Mouse (Mus musculus): ENCODE measurements at regions not wholly inside any gene's neighbourhood (a gene's known extent, or its start where the extent isn't known, plus 50 kb on each side); places are given as distances from the start of the nearest gene placed in this dataset.
"Not testable (repeated sequence)": the region's sequence is repeated elsewhere in the genome, so short reads cannot be mapped to it uniquely, and the experiment has no call there.

- Histone ChIP-seq H3K9ac (no peak overlapping the region), H3K4me1 (replicated peaks) (no peaks in the 10 kb centered on the region), H3K36me3 (replicated peaks) (no peaks in the 10 kb centered on the region), H3K9me3 (replicated peaks) (no peaks in the 10 kb centered on the region), H3K27ac (replicated peaks) (no peak overlapping the region), H3K4me2 (no peak overlapping the region), H3K4me3 (replicated peaks) (no peak overlapping the region), H3K27me3 (no peaks in the 10 kb centered on the region)
- no peak for ATAC-seq (ENCODE audit: insufficient read depth)
- 71% methylated on average over 5 of the region's 5 CpGs for WGBS (ENCODE audit: insufficient replicate concordance)
Measured at GRCm38 (mm10) chr1:41908808-41909110, 786.8 kb upstream of the Pou3f3 start.

GRCm38 (mm10) chr1:41909799-41910198, 785.8 kb upstream of the Pou3f3 start:
- no peaks in the 10 kb centered on the region for H3K27me3 ChIP-seq
- no peak overlapping the region for H3K9ac ChIP-seq
- no peaks in the 10 kb centered on the region for H3K36me3 ChIP-seq (replicated peaks)
- H3K4me1 ChIP-seq (replicated peaks), result no peaks in the 10 kb centered on the region
- 52% methylated on average over 5 of the region's 5 CpGs for WGBS (ENCODE audit: insufficient replicate concordance)
- H3K4me2 ChIP-seq, result no peak overlapping the region
- no peaks in the 10 kb centered on the region for H3K9me3 ChIP-seq (replicated peaks)
- H3K27ac ChIP-seq (replicated peaks), result no peak overlapping the region
- no peak for ATAC-seq (ENCODE audit: insufficient read depth)
- H3K4me3 ChIP-seq (replicated peaks), result no peak overlapping the region

- 64% methylated on average over 4 of the region's 4 CpGs for whole genome bisulfite sequencing (ENCODE audit: insufficient replicate concordance)
Measured at GRCm38 (mm10) chr1:41916730-41917347, 778.7 kb upstream of the Pou3f3 start.

DNA sequence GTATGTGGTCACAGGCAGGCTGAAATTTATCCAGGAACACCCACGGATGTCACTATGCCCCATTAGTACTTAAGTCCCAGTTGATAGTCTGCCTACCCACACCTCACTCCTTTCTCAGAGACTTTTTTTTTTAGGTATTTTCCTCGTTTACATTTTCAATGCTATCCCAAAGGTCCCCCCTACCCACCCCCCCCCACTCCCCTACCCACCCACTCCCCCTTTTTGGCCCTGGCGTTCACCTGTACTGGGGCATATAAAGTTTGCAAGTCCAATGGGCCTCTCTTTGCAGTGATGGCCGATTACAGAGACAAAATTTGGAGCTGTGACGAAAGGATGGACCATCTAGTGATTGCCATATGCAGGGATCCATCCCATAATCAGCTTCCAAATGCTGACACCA, 777.8 kb upstream of the Pou3f3 start:
- H3K27ac ChIP-seq (replicated peaks); ATAC-seq (ENCODE audit: insufficient read depth); H3K9me3 ChIP-seq (replicated peaks): not testable (repeated sequence)

More at GRCm38 (mm10) chr1:41916730-41917347, 778.7 kb upstream of the Pou3f3 start:
- H3K4me1 ChIP-seq (replicated peaks), result no peaks in the 10 kb centered on the region
- no peak overlapping the region for H3K27ac ChIP-seq (replicated peaks)
- H3K27me3 ChIP-seq, result no peaks in the 10 kb centered on the region
- no peak overlapping the region for H3K4me2 ChIP-seq
- no peak overlapping the region for H3K4me3 ChIP-seq (replicated peaks)
- no peaks in the 10 kb centered on the region for H3K9me3 ChIP-seq (replicated peaks)
- no peaks in the 10 kb centered on the region for H3K36me3 ChIP-seq (replicated peaks)
- H3K9ac ChIP-seq, result no peak overlapping the region
- ATAC-seq (ENCODE audit: insufficient read depth), result no peak

DNA sequence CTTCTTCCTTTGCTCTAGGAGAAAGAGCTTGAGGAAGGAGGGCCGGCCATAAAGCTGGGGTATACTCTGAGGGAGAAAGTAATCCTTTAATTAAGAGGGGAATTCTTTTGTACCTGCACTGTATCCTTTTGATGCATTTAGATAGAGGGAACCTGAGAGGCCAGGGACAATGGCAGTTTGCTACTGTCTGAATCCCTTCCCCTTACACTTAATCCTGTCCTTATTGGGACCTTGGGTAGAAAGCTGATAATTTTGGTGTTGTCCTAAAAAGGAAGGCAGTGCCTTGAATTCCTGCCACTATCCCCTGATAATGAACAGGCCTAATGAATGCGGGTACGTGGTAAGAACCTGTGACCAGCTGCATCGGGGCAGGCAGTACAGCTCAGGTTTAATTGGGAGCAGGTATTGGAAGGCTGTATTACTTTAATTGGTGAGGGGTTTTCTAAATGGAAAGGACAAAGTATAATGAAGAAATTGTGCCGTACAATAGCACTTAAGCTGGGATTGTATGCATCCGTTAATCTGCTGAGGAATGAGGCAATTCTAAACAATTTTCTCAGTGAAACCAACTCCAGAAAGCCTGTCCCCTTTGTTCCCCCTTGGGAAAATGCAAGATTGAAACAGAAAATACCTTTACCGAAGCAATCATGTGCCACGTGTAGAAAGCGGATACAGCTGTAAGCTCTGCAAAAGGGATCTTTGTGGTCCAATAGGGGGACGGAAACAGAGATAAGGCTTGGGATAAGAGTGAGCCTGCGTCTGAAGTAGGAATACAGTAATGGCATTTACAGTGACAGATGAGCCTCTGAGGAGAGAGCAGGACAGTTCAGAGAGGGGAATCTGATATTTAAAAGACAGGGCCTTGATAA, 776.9 kb upstream of the Pou3f3 start:
- H3K27ac ChIP-seq (replicated peaks), result no peak overlapping the region
- H3K36me3 ChIP-seq (replicated peaks), result no peaks in the 10 kb centered on the region
- no peak overlapping the region for H3K4me3 ChIP-seq (replicated peaks)
- H3K9ac ChIP-seq, result no peak overlapping the region
- no peaks in the 10 kb centered on the region for H3K9me3 ChIP-seq (replicated peaks)
- no peaks in the 10 kb centered on the region for H3K27me3 ChIP-seq
- H3K4me2 ChIP-seq, result no peak overlapping the region
- no peaks in the 10 kb centered on the region for H3K4me1 ChIP-seq (replicated peaks)
- no peak for ATAC-seq (ENCODE audit: insufficient read depth)
- WGBS (ENCODE audit: insufficient replicate concordance), result 43% methylated on average over 11 of the region's 11 CpGs

More for the DNA sequence above, 777.8 kb upstream of the Pou3f3 start:
- H3K27me3 ChIP-seq; H3K9ac ChIP-seq; H3K36me3 ChIP-seq (replicated peaks); H3K4me2 ChIP-seq; H3K4me3 ChIP-seq (replicated peaks); H3K4me1 ChIP-seq (replicated peaks): not testable (repeated sequence)
- 53% methylated on average over 5 of the region's 5 CpGs for WGBS (ENCODE audit: insufficient replicate concordance)

DNA sequence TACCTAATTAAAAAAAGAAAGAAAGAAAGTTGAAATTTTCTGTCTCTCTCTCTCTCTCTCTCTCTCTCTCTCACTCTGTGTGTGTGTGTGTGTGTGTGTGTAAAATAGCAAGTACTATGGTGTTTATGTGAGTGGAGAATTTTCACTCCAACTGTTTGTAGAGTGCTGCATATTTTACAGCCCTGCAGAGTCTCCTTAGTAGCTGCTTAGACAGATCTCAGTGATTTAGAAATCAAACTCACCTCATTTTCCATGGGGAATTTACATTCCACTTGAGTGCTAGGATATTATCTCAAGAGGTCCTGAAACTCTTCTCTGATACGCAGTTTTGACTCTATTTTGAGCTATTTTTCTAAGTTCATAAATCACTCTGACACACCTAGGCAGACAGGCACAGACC, 761.8 kb upstream of the Pou3f3 start:
- H3K36me3 ChIP-seq (replicated peaks), result no peaks in the 10 kb centered on the region
- 65% methylated on average over 1 of the region's 1 CpGs for WGBS (ENCODE audit: insufficient replicate concordance)
- H3K9ac ChIP-seq, result no peak overlapping the region
- no peak overlapping the region for H3K4me2 ChIP-seq
- ATAC-seq (ENCODE audit: insufficient read depth), result no peak
- H3K4me1 ChIP-seq (replicated peaks), result no peaks in the 10 kb centered on the region
- no peak overlapping the region for H3K27ac ChIP-seq (replicated peaks)
- no peak overlapping the region for H3K4me3 ChIP-seq (replicated peaks)
- no peaks in the 10 kb centered on the region for H3K27me3 ChIP-seq
- H3K9me3 ChIP-seq (replicated peaks), result no peaks in the 10 kb centered on the region

- H3K27me3 ChIP-seq, result no peaks in the 10 kb centered on the region
- no peaks in the 10 kb centered on the region for H3K4me1 ChIP-seq (replicated peaks)
- H3K9ac ChIP-seq, result no peak overlapping the region
- 69% methylated on average over 7 of the region's 7 CpGs for WGBS (ENCODE audit: insufficient replicate concordance)
- ATAC-seq (ENCODE audit: insufficient read depth), result no peak
- no peaks in the 10 kb centered on the region for H3K36me3 ChIP-seq (replicated peaks)
- no peak overlapping the region for H3K4me3 ChIP-seq (replicated peaks)
- no peaks in the 10 kb centered on the region for H3K9me3 ChIP-seq (replicated peaks)
- H3K4me2 ChIP-seq, result no peak overlapping the region
- H3K27ac ChIP-seq (replicated peaks), result no peak overlapping the region
Measured at GRCm38 (mm10) chr1:41935912-41936478, 759.6 kb upstream of the Pou3f3 start.

DNA sequence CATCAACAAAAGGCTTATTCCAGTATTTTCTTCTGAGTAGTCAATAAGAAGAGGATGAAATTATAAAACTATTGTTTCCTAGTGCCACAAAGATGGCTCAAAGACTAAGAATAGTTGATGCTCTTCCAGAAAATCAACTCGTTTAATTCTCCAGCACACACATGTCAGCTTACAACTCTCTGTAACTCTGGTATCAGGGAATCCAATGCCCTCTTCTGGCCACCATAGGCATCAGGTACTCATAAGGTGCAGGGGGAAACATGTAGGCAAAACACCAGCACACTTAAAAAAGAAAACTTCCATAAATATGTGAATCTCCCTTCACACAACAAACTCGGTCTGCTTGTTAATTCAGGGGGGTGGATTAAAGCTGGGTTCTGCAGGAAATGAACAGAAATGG, 734.6 kb upstream of the Pou3f3 start:
- Histone ChIP-seq H3K4me3 (replicated peaks) (no peak overlapping the region), H3K9ac (no peak overlapping the region), H3K36me3 (replicated peaks) (no peaks in the 10 kb centered on the region), H3K4me1 (replicated peaks) (no peaks in the 10 kb centered on the region), H3K27me3 (no peaks in the 10 kb centered on the region), H3K9me3 (replicated peaks) (no peaks in the 10 kb centered on the region), H3K4me2 (no peak overlapping the region), H3K27ac (replicated peaks) (no peak overlapping the region)
- no peak for ATAC-seq (ENCODE audit: insufficient read depth)
- 43% methylated on average over 2 of the region's 2 CpGs for WGBS (ENCODE audit: insufficient replicate concordance)

- WGBS (ENCODE audit: insufficient replicate concordance), result 70% methylated on average over 5 of the region's 5 CpGs
Measured at GRCm38 (mm10) chr1:41981545-41981944, 714.0 kb upstream of the Pou3f3 start.

GRCm38 (mm10) chr1:42006235-42006634, 689.3 kb upstream of the Pou3f3 start:
- Histone ChIP-seq H3K4me1 (replicated peaks) (no peaks in the 10 kb centered on the region), H3K27ac (replicated peaks) (no peak overlapping the region), H3K36me3 (replicated peaks) (no peaks in the 10 kb centered on the region), H3K4me2 (no peak overlapping the region), H3K9ac (no peak overlapping the region), H3K27me3 (no peaks in the 10 kb centered on the region), H3K9me3 (replicated peaks) (no peaks in the 10 kb centered on the region), H3K4me3 (replicated peaks) (no peak overlapping the region)
- 63% methylated on average over 6 of the region's 6 CpGs for WGBS (ENCODE audit: insufficient replicate concordance)
- no peak for ATAC-seq (ENCODE audit: insufficient read depth)

More at GRCm38 (mm10) chr1:41981545-41981944, 714.0 kb upstream of the Pou3f3 start:
- no peaks in the 10 kb centered on the region for H3K4me1 ChIP-seq (replicated peaks)
- no peaks in the 10 kb centered on the region for H3K9me3 ChIP-seq (replicated peaks)
- no peak overlapping the region for H3K27ac ChIP-seq (replicated peaks)
- H3K27me3 ChIP-seq, result no peaks in the 10 kb centered on the region
- ATAC-seq (ENCODE audit: insufficient read depth), result no peak
- no peak overlapping the region for H3K4me3 ChIP-seq (replicated peaks)
- no peak overlapping the region for H3K9ac ChIP-seq
- H3K36me3 ChIP-seq (replicated peaks), result no peaks in the 10 kb centered on the region
- H3K4me2 ChIP-seq, result no peak overlapping the region

GRCm38 (mm10) chr1:42008046-42008445, 687.5 kb upstream of the Pou3f3 start:
- Histone ChIP-seq H3K4me1 (replicated peaks) (no peaks in the 10 kb centered on the region), H3K27me3 (no peaks in the 10 kb centered on the region), H3K36me3 (replicated peaks) (no peaks in the 10 kb centered on the region), H3K4me2 (no peak overlapping the region), H3K4me3 (replicated peaks) (no peak overlapping the region), H3K27ac (replicated peaks) (no peak overlapping the region), H3K9me3 (replicated peaks) (no peaks in the 10 kb centered on the region), H3K9ac (no peak overlapping the region)
- WGBS (ENCODE audit: insufficient replicate concordance), result 59% methylated on average over 3 of the region's 3 CpGs
- no peak for ATAC-seq (ENCODE audit: insufficient read depth)
